Mouse (Mus musculus): ENCODE data around the gene Paqr8. TPM values are rescaled to one million over a fixed set of nuclear protein-coding genes. Genes with fewer than 3 reads are reported as not detected.
"Not testable (repeated sequence)": the region's sequence is repeated elsewhere in the genome, so short reads cannot be mapped to it uniquely, and the experiment has no call there.

Paqr8 gene
- polyA plus RNA-seq, 2 experiments from 2014 or later: 2.2 to 5.8 TPM

- peak; percentile 23 for ATAC-seq
Measured at GRCm38 (mm10) chr1:20912115-20912514, 21.7 kb downstream of the Paqr8 start.

- ATAC-seq: peak; percentile 91
Measured at GRCm38 (mm10) chr1:20912527-20913171, 22.2 kb downstream of the Paqr8 start.

DNA sequence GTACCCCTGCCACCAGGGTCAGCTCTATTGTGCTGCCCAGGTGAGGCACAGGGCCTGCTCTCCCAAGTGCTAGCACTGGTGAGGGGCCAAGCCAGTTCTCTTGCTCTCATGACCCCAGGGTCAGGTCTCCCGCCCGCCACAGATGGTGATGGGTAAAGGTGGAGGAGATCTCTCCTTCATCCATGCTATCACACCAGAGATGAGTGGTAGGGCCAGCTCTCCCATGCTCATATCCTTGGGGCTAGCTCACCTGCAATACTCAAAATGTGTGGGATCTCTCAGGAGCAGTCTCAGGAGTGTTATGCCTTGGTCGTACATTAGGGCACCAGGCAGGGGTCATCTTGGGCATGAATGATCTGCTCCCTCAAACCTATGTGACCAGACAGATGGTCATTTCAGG lies 24.4 kb downstream of the Paqr8 start:
- ATAC-seq: no peak

- no peak for ATAC-seq
Measured at GRCm38 (mm10) chr1:20915608-20916007, 25.2 kb downstream of the Paqr8 start.

- ATAC-seq: no peak
Measured at GRCm38 (mm10) chr1:20917496-20918050, 27.2 kb downstream of the Paqr8 start.

DNA sequence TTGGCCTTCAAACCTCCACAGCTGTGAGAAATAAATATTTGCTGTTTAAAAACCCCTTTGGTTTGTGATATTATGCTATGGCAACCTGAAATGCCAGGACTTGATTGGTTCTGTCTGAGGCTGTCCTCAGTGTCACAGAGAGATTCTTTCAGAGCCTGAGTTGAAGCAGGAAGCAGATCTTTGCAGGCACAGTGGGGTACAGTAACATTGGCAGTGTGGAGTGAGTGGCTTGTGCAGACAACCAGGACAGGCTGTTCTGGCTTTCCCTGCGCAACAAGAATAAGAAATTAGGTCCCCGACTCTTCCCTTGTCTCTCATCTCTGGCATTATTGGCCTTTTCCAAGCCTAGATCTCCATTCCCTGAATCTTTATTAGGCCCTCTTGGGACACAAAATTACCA lies 29.3 kb downstream of the Paqr8 start:
- ATAC-seq: no peak

GRCm38 (mm10) chr1:20921081-20921528 lies 30.7 kb downstream of the Paqr8 start:
- no peak for ATAC-seq

- no peak for ATAC-seq
Measured at GRCm38 (mm10) chr1:20922612-20923399, 32.4 kb downstream of the Paqr8 start.

DNA sequence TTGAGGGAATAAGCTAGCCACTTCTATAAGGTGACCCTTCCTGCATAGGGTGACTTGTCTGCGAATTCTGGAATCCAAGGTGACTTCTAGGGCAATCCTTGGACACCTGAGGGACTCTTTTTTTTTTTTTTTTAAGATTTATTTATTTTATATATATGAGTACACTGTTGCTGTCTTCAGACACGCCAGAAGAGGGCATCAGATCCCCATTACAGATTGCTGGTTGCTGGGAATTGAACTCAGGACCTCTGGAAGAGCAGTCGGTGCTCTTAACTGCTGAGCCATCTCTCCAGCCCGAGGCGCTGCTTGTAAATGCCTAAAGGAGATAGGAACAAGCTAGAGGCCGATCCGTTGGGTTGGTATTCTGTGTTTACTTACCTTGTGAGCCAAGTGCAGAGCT lies 34.9 kb downstream of the Paqr8 start:
- ATAC-seq: not testable (repeated sequence)

GRCm38 (mm10) chr1:20925926-20926325 lies 35.5 kb downstream of the Paqr8 start:
- peak; percentile 77 for ATAC-seq

DNA sequence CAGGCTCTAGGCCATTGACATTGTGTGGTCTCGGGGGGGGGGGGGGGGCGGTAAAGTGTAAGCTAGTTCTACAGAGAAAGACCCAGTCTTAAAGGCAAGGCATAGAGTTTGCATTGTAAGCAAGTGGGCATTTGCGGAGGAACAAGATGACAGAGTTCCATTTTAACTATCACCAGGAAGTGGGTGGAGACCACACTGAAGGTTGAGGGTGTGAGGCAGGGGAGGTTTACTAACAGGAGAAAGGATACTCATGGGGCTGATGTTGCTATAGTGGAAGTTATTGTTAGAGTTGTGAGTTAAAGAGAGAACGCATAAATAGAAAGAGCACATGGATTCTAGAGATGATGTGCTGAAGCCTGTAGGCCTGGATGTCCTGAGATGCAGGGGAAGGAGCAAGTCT lies 36.0 kb downstream of the Paqr8 start:
- ATAC-seq: peak; percentile 44

DNA sequence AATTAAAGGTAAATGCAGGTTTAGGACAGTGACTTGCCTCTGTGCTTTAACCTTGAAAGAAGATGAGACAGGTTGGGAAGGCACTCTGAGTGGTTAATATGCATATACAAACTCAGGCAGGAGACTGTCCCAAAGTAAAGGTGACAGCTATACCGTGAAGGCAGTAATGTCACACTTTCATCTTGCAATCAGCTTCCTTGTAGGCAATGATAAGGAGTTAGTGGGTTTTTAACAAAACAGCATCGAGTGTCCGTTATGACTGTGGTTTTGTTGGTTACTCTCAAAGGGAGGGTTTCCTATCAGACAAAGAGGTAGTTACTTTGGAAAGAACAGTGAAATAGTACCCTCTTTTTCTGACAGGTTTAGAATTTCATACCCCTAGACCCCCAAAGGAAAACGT lies 38.1 kb downstream of the Paqr8 start:
- ATAC-seq: no peak

DNA sequence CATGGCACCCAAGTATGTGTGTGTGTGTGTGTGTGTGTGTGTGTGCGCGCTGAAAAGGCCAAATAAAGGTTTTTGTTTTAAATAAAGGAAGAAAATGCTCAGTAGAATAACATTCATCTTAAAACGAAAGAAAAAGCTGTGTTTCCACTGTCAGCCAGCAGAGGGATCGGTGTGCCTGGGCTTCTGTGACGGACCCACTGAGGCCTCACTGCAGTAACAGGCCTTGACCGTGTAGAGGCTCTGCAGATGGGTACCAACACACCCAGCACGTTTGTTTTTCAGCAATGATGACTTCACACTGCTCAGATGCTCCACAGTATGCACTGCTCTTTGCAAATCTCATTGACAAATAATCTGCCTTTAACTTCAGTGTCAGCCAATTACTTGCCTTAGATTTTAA lies 43.1 kb downstream of the Paqr8 start:
- ATAC-seq: peak; percentile 98

DNA sequence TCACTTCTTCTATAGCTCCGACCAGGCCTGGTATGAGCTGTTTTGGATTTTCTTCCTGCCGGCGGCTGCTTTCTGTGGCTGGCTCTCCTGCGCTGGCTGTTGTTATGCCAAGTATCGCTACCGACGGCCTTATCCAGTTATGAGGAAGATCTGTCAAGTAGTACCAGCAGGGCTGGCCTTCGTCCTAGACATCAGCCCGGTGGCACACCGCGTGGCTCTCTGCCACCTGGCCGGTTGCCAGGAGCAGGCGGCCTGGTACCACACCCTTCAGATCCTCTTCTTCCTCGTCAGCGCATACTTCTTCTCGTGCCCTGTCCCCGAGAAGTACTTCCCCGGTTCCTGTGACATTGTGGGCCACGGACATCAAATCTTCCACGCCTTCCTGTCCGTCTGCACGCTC lies 44.7 kb downstream of the Paqr8 start:
- ATAC-seq: no peak

- ATAC-seq: peak; percentile 96
Measured at GRCm38 (mm10) chr1:20939046-20939445, 48.6 kb downstream of the Paqr8 start.

DNA sequence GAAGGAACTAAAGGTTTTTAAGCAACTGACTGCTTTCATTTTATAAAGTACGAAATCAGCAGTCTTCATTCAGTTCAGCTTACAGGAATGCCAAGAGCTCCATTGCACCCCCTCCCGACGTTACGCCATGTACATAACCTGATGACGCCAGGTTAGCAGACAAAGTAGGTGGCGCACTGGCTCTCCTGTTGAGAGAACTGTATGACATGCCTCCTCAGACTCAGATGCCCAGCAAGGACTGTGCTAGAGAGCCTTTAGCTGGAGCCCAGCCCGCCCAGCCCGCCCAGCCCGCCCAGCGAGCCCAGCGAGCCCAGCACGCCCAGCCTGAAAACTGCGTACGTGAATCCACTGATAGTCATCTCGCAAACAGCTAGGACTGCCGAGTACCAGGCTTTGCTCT lies 49.7 kb downstream of the Paqr8 start:
- peak; percentile 11 for ATAC-seq

DNA sequence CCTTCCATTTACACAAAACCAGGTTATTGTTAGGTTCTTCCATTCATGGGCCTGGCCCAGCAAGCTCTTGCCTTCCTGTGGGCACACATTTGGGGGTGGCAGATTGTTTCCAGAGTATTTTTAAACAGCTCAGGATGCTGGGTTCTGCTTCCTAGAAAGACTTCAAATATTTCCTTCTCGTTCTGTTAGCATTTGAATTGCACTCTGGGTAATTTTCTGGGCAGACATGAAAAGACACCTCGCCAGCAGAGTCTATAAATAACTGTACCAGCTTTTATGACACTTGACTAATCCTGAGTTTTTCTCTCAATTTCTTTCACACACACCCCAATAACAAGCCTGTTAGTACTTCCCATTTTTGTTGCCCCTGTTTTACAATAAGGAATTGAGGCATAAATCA lies 50.9 kb downstream of the Paqr8 start:
- peak; percentile 13 for ATAC-seq

GRCm38 (mm10) chr1:20941857-20942256 lies 51.5 kb downstream of the Paqr8 start:
- ATAC-seq: no peak

DNA sequence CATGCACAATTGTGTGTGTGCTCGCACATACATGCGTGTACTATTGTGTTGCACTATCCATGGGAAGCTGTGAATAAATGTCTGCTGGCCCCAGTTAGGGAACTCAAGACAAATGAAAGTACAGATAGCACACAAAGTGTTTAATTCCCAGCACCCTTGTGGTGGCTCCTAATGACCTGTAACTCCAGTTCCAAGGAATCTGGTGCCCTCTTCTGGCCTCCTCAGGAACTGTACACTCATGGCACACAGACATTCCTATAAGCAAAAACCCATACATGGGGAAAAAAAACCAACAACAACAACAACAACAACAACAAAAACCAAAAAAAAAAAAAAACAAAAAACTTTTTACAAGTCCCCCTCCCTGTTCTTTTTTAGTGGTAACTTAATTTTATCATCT lies 52.6 kb downstream of the Paqr8 start:
- ATAC-seq: no peak

GRCm38 (mm10) chr1:20951300-20951763 lies 60.9 kb downstream of the Paqr8 start, which contains the start of gene Efhc1:
Gene Efhc1 (plus strand): TSS chr1:20951626.
- peak; percentile 95 for ATAC-seq

- ATAC-seq: peak; percentile 25
Measured at GRCm38 (mm10) chr1:20951799-20952198, 61.4 kb downstream of the Paqr8 start.

GRCm38 (mm10) chr1:20954876-20955275 lies 64.5 kb downstream of the Paqr8 start:
- ATAC-seq: no peak

DNA sequence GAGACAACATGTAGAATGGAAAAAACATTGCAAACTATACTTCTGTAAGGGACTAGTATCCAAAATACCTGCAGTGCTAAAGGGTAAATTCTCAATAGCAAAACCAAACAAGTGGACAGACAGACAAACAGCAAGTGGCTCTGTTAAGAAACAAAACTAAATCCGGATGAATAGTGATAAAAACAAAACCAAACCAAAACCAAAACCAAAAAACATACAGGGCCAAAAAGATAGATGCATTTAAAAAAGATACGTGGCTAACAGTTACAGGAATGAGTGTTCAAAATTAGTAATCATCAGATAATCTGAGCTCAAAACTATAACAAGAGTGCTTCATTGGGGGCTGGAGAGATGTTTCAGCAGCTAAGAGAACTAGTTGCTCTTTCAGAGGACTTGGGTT lies 79.2 kb downstream of the Paqr8 start:
- ATAC-seq: peak; percentile 74

GRCm38 (mm10) chr1:20973389-20973788 lies 83.0 kb downstream of the Paqr8 start:
- no peak for ATAC-seq
